Mouse (Mus musculus) embryonic stem cell, embryonic (primary cell): ENCODE measurements around the gene Syt9.
"Not testable (repeated sequence)": the region's sequence is repeated elsewhere in the genome, so short reads cannot be mapped to it uniquely, and the experiment has no call there.

Experiments
- CTCF ChIA-PET, 4 experiments: fragments of 300-600 bp in 2 of 4; fragments of 350-600 bp in 2 of 4; sonication (Branson Sonifier 250); formaldehyde crosslinking; loops; one replicate each; lab custom pipeline; 2022; ENCODE audit warnings: inconsistent platforms in 2 of 4; lab: Charles Lee
- POLR2A ChIA-PET, 4 experiments: fragments of 300-600 bp in 2 of 4; fragments of 350-600 bp in 2 of 4; sonication (Branson Sonifier 250); formaldehyde crosslinking; loops; one replicate each; lab custom pipeline; 2022; ENCODE audit warnings: antibody characterized with exemption in 4 of 4, inconsistent platforms in 1 of 4; lab: Charles Lee

Syt9 gene

DNA sequence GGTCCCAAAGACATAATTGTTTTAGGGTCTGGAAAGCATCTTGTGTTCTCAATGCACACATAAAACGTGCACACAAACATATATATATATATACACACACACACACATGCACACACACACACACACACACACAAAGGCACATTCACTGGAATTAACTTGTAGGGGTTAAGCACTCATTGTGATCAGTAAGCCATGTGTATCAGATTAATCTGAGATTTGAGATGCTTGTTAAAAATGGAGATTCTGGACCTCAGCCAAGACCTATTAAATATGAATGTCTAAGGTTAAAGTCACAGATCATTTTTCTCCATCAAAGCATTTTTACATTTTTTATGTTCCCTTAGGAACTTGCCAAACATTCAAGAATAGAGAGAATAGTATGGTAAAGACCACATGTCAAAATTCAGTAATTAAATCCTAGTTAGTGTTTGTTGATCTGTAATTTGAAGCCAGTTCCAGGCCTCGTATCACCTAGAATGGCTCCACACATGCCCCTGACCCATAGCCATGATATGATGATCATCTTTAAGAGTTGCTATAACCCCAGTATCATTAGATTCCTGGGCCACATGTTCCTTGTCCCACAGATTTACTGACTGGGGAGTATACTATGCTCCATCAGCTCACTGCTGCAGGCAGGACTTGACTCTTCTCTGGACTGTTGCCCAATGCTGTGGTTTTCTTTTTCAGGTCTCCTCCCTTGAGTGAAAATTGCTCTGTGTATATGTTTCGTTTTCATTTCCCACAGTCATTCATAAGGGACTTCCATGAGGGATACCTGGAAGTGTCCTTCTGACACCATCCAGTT lies 46.7 kb downstream of the Syt9 start:
- ChIA-PET POLR2A (no interaction called here), CTCF (no interaction called here)

GRCm38 (mm10) chr7:107437381-107437780 lies 66.9 kb downstream of the Syt9 start:
- ChIA-PET CTCF (interaction anchor here in 1 of 4 experiments (0.6 kb wide), 1 partner anchor 271 kb away, joined by 8 read pairs; no protein-coding TSS in a partner anchor), POLR2A (interaction anchor here in 2 of 4 experiments (0.6 to 1.5 kb wide), 3 partner anchors 17 to 760 kb away, joined by 3 to 5 read pairs (median 4); no protein-coding TSS in a partner anchor)

GRCm38 (mm10) chr7:107444579-107444978 lies 74.1 kb downstream of the Syt9 start:
- ChIA-PET CTCF (interaction anchor here in 1 of 4 experiments (0.7 kb wide), 1 partner anchor 82 kb away, joined by 3 read pairs; no protein-coding TSS in a partner anchor), POLR2A (interaction anchor here in 1 of 4 experiments (0.7 to 1.2 kb wide), 4 partner anchors 9 to 235 kb away, joined by 3 read pairs; partner anchors contain the start of gene Rbmxl2)

- ChIA-PET POLR2A (interaction anchor here in 2 of 4 experiments (0.6 to 1.4 kb wide), 5 partner anchors 9 to 287 kb away, joined by 3 to 5 read pairs (median 4); no protein-coding TSS in a partner anchor), CTCF (interaction anchor here in 1 of 4 experiments (1.2 kb wide), 1 partner anchor 71 kb away, joined by 3 read pairs; no protein-coding TSS in a partner anchor)
These were observed 84.1 kb downstream of the Syt9 start for GRCm38 (mm10) chr7:107454660-107455059.

- ChIA-PET CTCF (interaction anchor here in 1 of 4 experiments (1.2 kb wide), 1 partner anchor 71 kb away, joined by 3 read pairs; no protein-coding TSS in a partner anchor), POLR2A (interaction anchor here in 2 of 4 experiments (0.6 to 1.4 kb wide), 5 partner anchors 8 to 287 kb away, joined by 3 to 5 read pairs (median 4); no protein-coding TSS in a partner anchor)
These were observed 84.6 kb downstream of the Syt9 start for GRCm38 (mm10) chr7:107455118-107455521.

DNA sequence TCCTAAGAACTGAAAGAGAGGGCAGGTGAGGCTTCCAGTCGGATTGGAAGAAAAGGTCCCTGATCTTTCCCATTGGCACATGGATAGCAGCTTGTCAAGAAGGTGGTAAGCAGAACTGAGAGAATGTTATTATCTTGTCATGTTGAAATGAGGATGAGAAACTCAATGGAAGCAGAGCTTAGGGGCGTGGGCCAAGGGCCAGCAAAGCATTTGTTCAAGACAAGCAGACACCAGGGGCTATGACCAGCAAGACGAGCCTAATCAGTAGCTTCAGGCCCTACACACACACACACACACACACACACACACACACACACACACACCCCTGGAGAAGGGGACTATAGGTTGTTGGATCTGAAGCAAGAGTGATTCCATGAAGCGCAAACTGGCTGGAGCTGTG lies 90.6 kb downstream of the Syt9 start:
- CTCF ChIA-PET, result interaction anchor here in 1 of 4 experiments (0.7 kb wide), 1 partner anchor 199 kb away, joined by 3 read pairs; no protein-coding TSS in a partner anchor

DNA sequence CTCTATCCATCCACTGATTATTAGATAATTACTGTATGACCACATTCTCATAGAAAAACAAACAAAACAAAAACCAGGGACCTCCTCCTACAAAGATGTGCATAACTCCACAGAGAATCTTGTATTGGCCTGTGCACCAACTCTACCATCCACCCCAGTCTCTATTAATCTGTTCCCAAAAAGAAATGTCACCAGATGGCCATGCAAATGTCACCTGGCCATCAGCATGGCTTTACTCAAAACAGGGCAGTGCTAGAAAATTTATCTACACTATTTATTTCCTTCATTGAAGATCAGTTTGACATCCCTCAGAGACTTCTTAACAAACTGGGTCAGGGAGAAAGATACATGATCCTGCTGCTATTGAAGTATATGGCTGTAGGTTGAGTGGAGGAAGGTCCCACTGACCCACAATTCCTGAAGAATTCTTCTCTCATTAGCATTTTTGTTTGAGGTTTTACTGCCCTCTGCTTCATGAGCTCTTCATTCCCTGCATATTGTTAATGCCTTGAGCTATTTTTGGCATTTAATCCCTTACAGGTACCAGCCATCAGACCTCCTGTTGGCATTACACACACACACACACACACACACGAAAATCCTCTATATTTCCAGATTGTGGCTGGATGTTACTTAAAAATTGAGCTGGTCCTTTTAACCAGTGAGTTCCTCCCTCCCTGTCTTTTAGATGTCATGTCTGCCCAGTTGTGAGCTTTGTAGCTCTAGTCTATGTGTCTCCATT lies 91.3 kb downstream of the Syt9 start:
- CTCF ChIA-PET, result interaction anchor here in 1 of 4 experiments (0.7 kb wide), 1 partner anchor 198 kb away, joined by 3 read pairs; no protein-coding TSS in a partner anchor
- POLR2A ChIA-PET, result interaction anchor here in 2 of 4 experiments (0.6 to 1.1 kb wide), 5 partner anchors 18 to 132 kb away, joined by 3 to 5 read pairs (median 3); no protein-coding TSS in a partner anchor

More for the DNA sequence above, 90.6 kb downstream of the Syt9 start:
- POLR2A ChIA-PET, result interaction anchor here in 2 of 4 experiments (0.6 to 1.0 kb wide), 2 partner anchors 17 to 96 kb away, joined by 3 read pairs; no protein-coding TSS in a partner anchor

- ChIA-PET POLR2A (interaction anchor here in 2 of 4 experiments (1.1 to 1.3 kb wide), 4 partner anchors 8 to 131 kb away, joined by 3 to 5 read pairs (median 4); no protein-coding TSS in a partner anchor), CTCF (interaction anchor here in 1 of 4 experiments (0.7 kb wide), 1 partner anchor 270 kb away, joined by 4 read pairs; no protein-coding TSS in a partner anchor)
These were observed 92.4 kb downstream of the Syt9 start for GRCm38 (mm10) chr7:107462962-107463361.

DNA sequence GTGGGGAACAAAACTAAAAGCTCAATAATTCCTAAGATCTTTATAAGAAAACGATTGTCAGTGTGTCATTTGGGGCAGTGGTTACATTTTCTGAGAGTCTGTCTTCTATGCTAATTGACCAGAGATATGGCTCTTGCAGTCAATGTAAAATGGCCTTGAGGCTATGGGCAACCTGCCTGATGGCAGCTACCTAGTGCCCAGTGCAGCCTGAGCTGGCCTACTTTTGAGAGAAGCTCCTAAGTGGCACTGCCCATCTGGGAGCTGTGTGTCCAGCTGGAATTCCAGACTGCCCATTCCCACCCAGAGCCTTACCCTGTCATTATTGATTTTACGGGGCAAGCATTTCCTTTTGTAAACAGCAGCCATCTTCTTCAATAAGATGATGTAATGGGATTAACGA lies 94.6 kb downstream of the Syt9 start:
- ChIA-PET CTCF (interaction anchor here in 1 of 4 experiments (0.6 to 1.0 kb wide), 3 partner anchors 30 to 195 kb away, joined by 3 read pairs; no protein-coding TSS in a partner anchor), POLR2A (interaction anchor here in 1 of 4 experiments (0.6 to 1.3 kb wide), 4 partner anchors 11 to 95 kb away, joined by 4 to 5 read pairs (median 4); no protein-coding TSS in a partner anchor)

DNA sequence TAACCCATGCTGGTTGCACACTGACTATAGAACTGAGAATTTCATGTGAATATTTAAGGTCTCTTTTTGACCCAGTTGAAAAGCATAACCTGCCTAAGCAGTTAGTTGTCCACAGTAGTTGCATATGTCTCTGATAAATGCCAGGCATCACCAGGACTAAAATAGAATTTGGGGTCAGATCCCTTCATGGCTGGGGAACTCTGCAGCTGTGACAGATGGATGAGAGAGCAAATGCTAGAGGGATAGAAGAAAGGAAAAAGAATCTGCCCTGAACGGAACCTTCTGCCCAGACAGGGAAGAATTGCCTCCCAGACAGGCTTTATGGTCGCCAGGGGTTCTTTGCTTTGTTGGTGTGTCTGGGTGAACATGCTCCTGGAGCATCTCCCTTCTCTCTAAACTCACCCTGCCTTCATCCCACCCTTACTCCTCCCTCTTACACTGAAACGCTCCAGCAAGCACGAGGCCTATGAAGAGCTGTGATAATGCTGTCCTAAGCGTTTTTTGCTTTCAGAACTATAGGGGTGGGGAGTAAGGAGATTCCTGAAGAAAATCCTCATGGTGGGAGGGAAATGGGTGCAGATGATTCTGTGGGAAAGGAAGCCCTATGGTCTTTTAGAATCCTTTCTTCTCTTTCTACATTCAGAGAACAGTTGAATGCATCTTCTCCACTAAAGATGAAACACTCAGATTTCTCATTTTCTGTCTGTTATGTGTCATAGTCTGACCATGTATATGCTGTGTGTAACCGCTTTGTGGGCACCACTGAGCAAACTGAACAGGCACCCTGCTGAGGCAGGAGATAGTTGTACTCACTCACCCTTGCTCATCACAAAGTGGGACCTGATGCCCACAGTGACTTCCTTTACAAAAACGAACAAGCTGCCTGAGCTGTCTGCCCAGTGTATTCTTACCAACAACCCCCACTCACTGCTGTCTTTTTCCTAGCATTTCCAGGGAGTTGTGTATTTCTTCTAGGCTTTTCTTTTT lies 108.7 kb downstream of the Syt9 start:
- ChIA-PET CTCF (interaction anchor here in 1 of 4 experiments (0.6 kb wide), 1 partner anchor 8 kb away, joined by 3 read pairs; no protein-coding TSS in a partner anchor), POLR2A (interaction anchor here in 1 of 4 experiments (1.9 kb wide), 1 partner anchor 9 kb away, joined by 7 read pairs; no protein-coding TSS in a partner anchor)

GRCm38 (mm10) chr7:107485709-107486108 lies 115.2 kb downstream of the Syt9 start:
- POLR2A ChIA-PET, CTCF ChIA-PET: not testable (repeated sequence)

- CTCF ChIA-PET, result interaction anchor here in 2 of 4 experiments (0.6 to 0.7 kb wide), 2 partner anchors 30 to 254 kb away, joined by 3 read pairs; no protein-coding TSS in a partner anchor
- POLR2A ChIA-PET, result interaction anchor here in 2 of 4 experiments (0.6 to 1.0 kb wide), 2 partner anchors 248 to 286 kb away, joined by 3 read pairs; partner anchors contain the start of gene Rbmxl2 (in 1 of the 2)
These were observed 124.9 kb downstream of the Syt9 start for GRCm38 (mm10) chr7:107495428-107495827.

- CTCF ChIA-PET, result no interaction called here
- POLR2A ChIA-PET, result interaction anchor here in 2 of 4 experiments (0.8 to 1.4 kb wide), 2 partner anchors 10 to 97 kb away, joined by 3 to 4 read pairs; no protein-coding TSS in a partner anchor
These were observed 126.4 kb downstream of the Syt9 start for GRCm38 (mm10) chr7:107496923-107497322.

DNA sequence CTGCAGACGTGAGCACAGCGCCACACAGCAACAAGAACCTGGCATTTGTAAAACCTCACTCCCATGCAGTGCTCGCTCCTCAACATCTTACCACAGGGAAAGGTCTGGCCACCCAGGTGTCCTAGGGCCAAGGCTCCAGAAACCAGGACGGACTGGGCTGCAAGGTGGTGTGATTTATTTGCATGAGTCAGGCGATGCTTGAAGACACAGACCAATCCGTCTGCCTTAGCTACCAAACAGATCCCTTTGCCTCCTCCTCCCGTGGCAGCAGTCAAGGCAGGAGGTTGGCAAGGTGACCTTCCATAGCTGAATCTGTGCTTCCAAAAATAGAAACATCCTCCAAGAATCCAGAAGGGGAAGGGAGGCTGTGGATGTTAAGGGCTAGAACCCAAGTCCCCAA lies 130.1 kb downstream of the Syt9 start:
- CTCF ChIA-PET, result interaction anchor here in 1 of 4 experiments (0.6 to 1.1 kb wide), 2 partner anchors 25 to 211 kb away, joined by 3 to 4 read pairs; no protein-coding TSS in a partner anchor
- POLR2A ChIA-PET, result interaction anchor here in 2 of 4 experiments (0.6 to 1.1 kb wide), 5 partner anchors 8 to 292 kb away, joined by 3 read pairs; partner anchors contain the start of genes Ppfibp2 (in 1 of the 2) and Rbmxl2 (in 1 of the 2)

- CTCF ChIA-PET, result no interaction called here
These were observed 134.5 kb downstream of the Syt9 start for GRCm38 (mm10) chr7:107504761-107505712.

More at GRCm38 (mm10) chr7:107504761-107505712, 134.5 kb downstream of the Syt9 start:
- POLR2A ChIA-PET, result interaction anchor here in 1 of 4 experiments (0.6 kb wide), 1 partner anchor 129 kb away, joined by 3 read pairs; no protein-coding TSS in a partner anchor
